Mouse (Mus musculus) retina, embryonic 14.5 days (tissue): ENCODE measurements around the gene Fpr-rs6.

Experiments used
- DNase-seq: peaks from one replicate; pipeline ENCODE4 v3.0.0-alpha.2; 2015; ENCODE audit warnings: low spot score

Gene Fpr-rs6

DNA sequence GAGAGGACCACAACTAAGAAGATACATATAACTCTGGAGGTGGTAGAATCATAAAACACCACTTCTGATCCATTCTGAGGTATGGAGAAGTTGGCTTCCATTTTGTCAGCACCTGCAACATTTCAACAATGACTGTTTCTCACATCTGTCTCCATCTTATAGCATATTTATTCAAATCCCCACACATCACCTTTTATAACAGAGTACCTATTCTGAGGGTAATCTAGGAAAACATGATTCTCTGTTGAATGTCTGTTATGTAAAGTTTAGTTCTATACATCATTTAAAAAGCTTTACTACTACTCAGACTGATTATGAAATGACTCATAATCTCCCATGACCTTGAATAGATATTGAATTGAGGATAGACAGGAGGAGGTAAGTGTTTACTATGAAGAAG lies at the start of gene Fpr-rs6:
Gene Fpr-rs6 (minus strand): TSS at position 101 of the 400 bp plus-strand sequence.
- no peak for DNase-seq
